Mouse (Mus musculus) myocyte (in vitro differentiated cells): Measurements from ENCODE around the gene Dnah3. TPM values are rescaled to one million over a fixed set of nuclear protein-coding genes. Genes with fewer than 3 reads are reported as not detected.

Source experiments
- H3K27me3 ChIP-seq: one replicate; pipeline ENCODE4 v1.6.1; 2011; ENCODE audit not compliant: control insufficient read depth, insufficient read depth, insufficient read length
- H3K36me3 ChIP-seq: one replicate; pipeline ENCODE4 v1.6.1; 2011; ENCODE audit not compliant: control insufficient read depth, insufficient read depth
- H3K4me2 ChIP-seq: one replicate; pipeline ENCODE4 v1.6.1; 2011; ENCODE audit warnings: low read depth, control low read depth
- H3K4me3 ChIP-seq: one replicate; pipeline ENCODE4 v1.5.1; 2011; ENCODE audit warnings: mild to moderate bottlenecking, control low read depth, moderate library complexity
- H3K79me2 ChIP-seq: one replicate; pipeline ENCODE4 v1.6.1; 2011; ENCODE audit not compliant: control insufficient read depth, insufficient read depth
- H3ac ChIP-seq: one replicate; pipeline ENCODE4 v1.6.1; 2011; ENCODE audit not compliant: control insufficient read depth, insufficient read length
- CEBPB ChIP-seq: IDR thresholded peaks from 2 replicates; pipeline ENCODE4 v1.6.1; 2011; ENCODE audit warnings: mild to moderate bottlenecking, moderate library complexity; ENCODE audit not compliant: poor library complexity, insufficient read depth, severe bottlenecking
- E2F4 ChIP-seq: IDR thresholded peaks from one replicate; pipeline ENCODE4 v1.6.1; 2011; ENCODE audit warnings: mild to moderate bottlenecking, control low read depth, moderate library complexity; ENCODE audit not compliant: insufficient read depth
- MAX ChIP-seq: IDR thresholded peaks from one replicate; pipeline ENCODE4 v1.6.1; 2011; ENCODE audit warnings: low read depth, mild to moderate bottlenecking, control low read depth
- MYOD1 ChIP-seq, 3 experiments: IDR thresholded peaks; one replicate each; pipeline ENCODE4 v1.6.1; 2011; ENCODE audit warnings: control low read depth in 2 of 3, low read depth in 2 of 3, mild to moderate bottlenecking in 2 of 3, moderate library complexity in 1 of 3; ENCODE audit not compliant: insufficient read length in 2 of 3, control insufficient read depth in 1 of 3
- MYOG ChIP-seq, 3 experiments: IDR thresholded peaks; one replicate each; pipeline ENCODE4 v1.6.1; 2011; ENCODE audit warnings: control low read depth in 2 of 3, low read depth in 2 of 3, mild to moderate bottlenecking in 2 of 3; ENCODE audit not compliant: insufficient read length in 2 of 3, control insufficient read depth in 1 of 3, insufficient read depth in 1 of 3
- POLR2A ChIP-seq: IDR thresholded peaks from one replicate; pipeline ENCODE4 v1.6.1; 2011; ENCODE audit warnings: low read depth, mild to moderate bottlenecking, control low read depth, moderate library complexity; ENCODE audit not compliant: insufficient read length
- POLR2AphosphoS2 ChIP-seq: IDR thresholded peaks from one replicate; pipeline ENCODE4 v1.6.1; 2011; ENCODE audit warnings: low read depth, control low read depth; ENCODE audit not compliant: insufficient read length
- REST ChIP-seq: IDR thresholded peaks from one replicate; pipeline ENCODE4 v1.6.1; 2011; ENCODE audit warnings: mild to moderate bottlenecking, control low read depth, moderate library complexity; ENCODE audit not compliant: insufficient read depth, insufficient read length
- SRF ChIP-seq: IDR thresholded peaks from one replicate; pipeline ENCODE4 v1.6.1; 2011; ENCODE audit warnings: low read depth; ENCODE audit not compliant: control insufficient read depth, insufficient read length
- TCF12 ChIP-seq: IDR thresholded peaks from one replicate; pipeline ENCODE4 v1.6.1; 2011; ENCODE audit warnings: mild to moderate bottlenecking, control low read depth; ENCODE audit not compliant: poor library complexity, insufficient read depth, severe bottlenecking
- TCF3 ChIP-seq: IDR thresholded peaks from one replicate; pipeline ENCODE4 v1.6.1; 2011; ENCODE audit warnings: low read depth, control low read depth; ENCODE audit not compliant: insufficient read length
- USF1 ChIP-seq: IDR thresholded peaks from one replicate; pipeline ENCODE4 v1.6.1; 2011; ENCODE audit warnings: low read depth, mild to moderate bottlenecking, control low read depth, moderate library complexity
- polyA plus RNA-seq: library from polyadenylated mRNA; unstranded; fragments of >200 nt; fragmentation: generic; extraction: Trizol; gene quantifications from one replicate; pipeline ENCODE4 v1.2.1, GENCODE M21; 2012; ENCODE audit warnings: missing spikeins

Dnah3 gene
- polyA plus RNA-seq, 1 experiment = 0.01 TPM

- no peak overlapping the region for H3K4me2 ChIP-seq
- TF ChIP-seq REST (no peak), USF1 (no peak), POLR2A (no peak), MAX (no peak), E2F4 (no peak), TCF12 (no peak), TCF3 (no peak), MYOD1 (IDR thresholded peaks at IDR 0.05; ENCODE audit: control insufficient read depth in 1 of 3, insufficient read length in 2 of 3, low read depth in 2 of 3) (no peak), CEBPB (no peak), SRF (no peak), MYOG (IDR thresholded peaks at IDR 0.05; ENCODE audit: control insufficient read depth in 1 of 3, insufficient read depth in 1 of 3, insufficient read length in 2 of 3, low read depth in 2 of 3) (no peak), POLR2AphosphoS2 (no peak)
- H3ac ChIP-seq = no peak overlapping the region
- H3K4me3 ChIP-seq = no peak overlapping the region
- H3K27me3 ChIP-seq = no peaks in the 10 kb centered on the region
- peaks cover 27% of the 10 kb centered on the region for H3K79me2 ChIP-seq
- H3K36me3 ChIP-seq = no peaks in the 10 kb centered on the region
These were observed 197.5 kb downstream of the Dnah3 start for GRCm38 (mm10) chr7:119897521-119898109.

GRCm38 (mm10) chr7:119895639-119896512 is 199.2 kb downstream of the Dnah3 start, which contains the start of the genes Lyrm1 and Dcun1d3:
TSS of gene Lyrm1 (plus strand) at chr7:119895861.
TSS of gene Dcun1d3 (minus strand) at chr7:119896298.
- peak within 1 kb of the TSS; percentile 91 for H3K4me2 ChIP-seq
- no peaks in the 10 kb centered on the region for H3K27me3 ChIP-seq
- TF ChIP-seq POLR2A (peak; percentile 64), MYOG (IDR thresholded peaks at IDR 0.05; ENCODE audit: control insufficient read depth in 1 of 3, insufficient read depth in 1 of 3, insufficient read length in 2 of 3, low read depth in 2 of 3) (no peak), CEBPB (0 out of 2 replicates have a peak, but pooled peaks have one; percentile 25), POLR2AphosphoS2 (no peak), TCF3 (no peak), SRF (peak; percentile 77), REST (no peak)
- peak within 1 kb of the TSS; percentile 77 for H3ac ChIP-seq
- peaks cover 43% of the 10 kb centered on the region for H3K79me2 ChIP-seq
- peak within 1 kb of the TSS; percentile 84 for H3K4me3 ChIP-seq
- no peaks in the 10 kb centered on the region for H3K36me3 ChIP-seq

- H3K79me2 ChIP-seq = peaks cover 52% of the 10 kb centered on the region
- peak overlapping the region; percentile 89 for H3K4me2 ChIP-seq
- no peaks in the 10 kb centered on the region for H3K27me3 ChIP-seq
- peak overlapping the region; percentile 84 for H3K4me3 ChIP-seq
- H3K36me3 ChIP-seq = no peaks in the 10 kb centered on the region
- H3ac ChIP-seq = peak overlapping the region; percentile 77
- TF ChIP-seq E2F4 (no peak), MAX (no peak), TCF3 (no peak), POLR2A (no peak)
These were observed 200.1 kb downstream of the Dnah3 start for GRCm38 (mm10) chr7:119894818-119895544.

GRCm38 (mm10) chr7:119892742-119893141 is 202.3 kb downstream of the Dnah3 start:
- Histone ChIP-seq H3K4me2 (no peak overlapping the region), H3K79me2 (peaks cover 66% of the 10 kb centered on the region), H3K4me3 (no peak overlapping the region), H3K36me3 (no peaks in the 10 kb centered on the region), H3ac (no peak overlapping the region), H3K27me3 (no peaks in the 10 kb centered on the region)
- TF ChIP-seq CEBPB = 0 out of 2 replicates have a peak, but pooled peaks have one; percentile 10
- TF ChIP-seq TCF3 = no peak

- Histone ChIP-seq H3K4me3 (no peak overlapping the region), H3K4me2 (no peak overlapping the region), H3ac (no peak overlapping the region), H3K36me3 (no peaks in the 10 kb centered on the region), H3K79me2 (peaks cover 69% of the 10 kb centered on the region), H3K27me3 (no peaks in the 10 kb centered on the region)
- TF ChIP-seq SRF = no peak
- no peak for TF ChIP-seq POLR2A
- TF ChIP-seq TCF12 = no peak
- no peak for TF ChIP-seq MYOD1 (IDR thresholded peaks at IDR 0.05; ENCODE audit: control insufficient read depth in 1 of 3, insufficient read length in 2 of 3, low read depth in 2 of 3)
- no peak for TF ChIP-seq USF1
- TF ChIP-seq POLR2AphosphoS2 = no peak
- TF ChIP-seq E2F4 = no peak
- TF ChIP-seq CEBPB = no peak
- TF ChIP-seq REST = no peak
- no peak for TF ChIP-seq MAX
- TF ChIP-seq MYOG (IDR thresholded peaks at IDR 0.05; ENCODE audit: control insufficient read depth in 1 of 3, insufficient read depth in 1 of 3, insufficient read length in 2 of 3, low read depth in 2 of 3) = no peak
- TF ChIP-seq TCF3 = no peak
These were observed 202.9 kb downstream of the Dnah3 start for GRCm38 (mm10) chr7:119892198-119892597.
